Mouse (Mus musculus): Measurements from ENCODE around the gene Ascl3. TPM values are rescaled to one million over a fixed set of nuclear protein-coding genes. Genes with fewer than 3 reads are reported as not detected.

The Ascl3 gene
- polyA plus RNA-seq, 1 experiment = not detected

GRCm38 (mm10) chr7:109695339-109695726 is 36.2 kb downstream of the Ascl3 start:
- H3K4me1 ChIP-seq (ENCODE audit: control insufficient read depth, insufficient read depth, insufficient read length, low read length) = peaks cover 4% of the 10 kb centered on the region; the same call in 1 of the 2 replicates
- no peak overlapping the region for H3K27ac ChIP-seq (replicated peaks; ENCODE audit: low read depth, low read length)
- H3K4me3 ChIP-seq (ENCODE audit: insufficient read depth, low read depth, low read length) = no peak overlapping the region

DNA sequence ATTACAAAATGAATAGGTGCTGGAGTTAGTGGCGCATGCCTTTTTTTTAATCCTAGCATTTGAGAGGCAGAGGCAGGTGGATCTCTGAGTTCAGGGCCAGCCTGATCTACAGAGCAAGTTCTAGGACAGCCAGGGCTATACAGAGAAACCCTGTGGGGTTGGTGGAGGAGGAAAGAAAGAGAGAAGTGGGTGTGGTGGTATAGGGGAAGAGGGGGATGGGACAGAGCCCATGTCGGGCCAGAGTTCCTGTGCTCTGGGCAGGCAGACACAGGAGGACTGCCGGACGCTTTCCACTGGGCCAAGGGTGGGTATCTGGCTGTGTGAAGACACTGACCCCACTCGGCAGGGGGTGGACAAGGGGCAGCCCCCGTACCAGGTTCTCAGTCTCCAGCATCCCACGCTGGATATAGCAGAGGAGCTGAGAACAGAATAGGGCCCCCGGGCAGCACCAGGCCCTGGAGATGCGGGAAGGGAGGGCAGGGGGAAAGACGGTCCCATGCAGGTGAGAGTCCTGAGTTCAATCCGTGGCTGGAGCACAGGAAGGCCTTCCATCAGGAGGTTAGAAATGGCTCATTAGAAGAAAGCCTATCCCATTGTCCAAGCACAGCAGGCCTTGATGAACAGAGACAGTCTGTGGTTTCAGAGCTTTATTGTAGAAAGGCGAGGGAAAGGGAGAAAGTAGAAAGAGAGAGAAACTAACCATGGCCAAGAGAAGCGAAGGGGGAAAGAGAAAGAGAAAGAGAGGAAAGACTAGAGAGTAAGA is 36.8 kb downstream of the Ascl3 start:
- no peak overlapping the region for H3K27ac ChIP-seq (replicated peaks; ENCODE audit: low read depth, low read length)
- H3K4me1 ChIP-seq (ENCODE audit: control insufficient read depth, insufficient read depth, insufficient read length, low read length) = peaks cover 4% of the 10 kb centered on the region; the same call in 1 of the 2 replicates

GRCm38 (mm10) chr7:109690961-109691360 is 40.6 kb downstream of the Ascl3 start:
- peaks cover 4% of the 10 kb centered on the region; the same call in 1 of the 2 replicates for H3K4me1 ChIP-seq (ENCODE audit: control insufficient read depth, insufficient read depth, insufficient read length, low read length)
- no peak overlapping the region for H3K27ac ChIP-seq (replicated peaks; ENCODE audit: low read depth, low read length)
- H3K4me3 ChIP-seq (ENCODE audit: insufficient read depth, low read depth, low read length) = no peak overlapping the region

More for the DNA sequence above, 36.8 kb downstream of the Ascl3 start:
- no peak overlapping the region for H3K4me3 ChIP-seq (ENCODE audit: insufficient read depth, low read depth, low read length)

DNA sequence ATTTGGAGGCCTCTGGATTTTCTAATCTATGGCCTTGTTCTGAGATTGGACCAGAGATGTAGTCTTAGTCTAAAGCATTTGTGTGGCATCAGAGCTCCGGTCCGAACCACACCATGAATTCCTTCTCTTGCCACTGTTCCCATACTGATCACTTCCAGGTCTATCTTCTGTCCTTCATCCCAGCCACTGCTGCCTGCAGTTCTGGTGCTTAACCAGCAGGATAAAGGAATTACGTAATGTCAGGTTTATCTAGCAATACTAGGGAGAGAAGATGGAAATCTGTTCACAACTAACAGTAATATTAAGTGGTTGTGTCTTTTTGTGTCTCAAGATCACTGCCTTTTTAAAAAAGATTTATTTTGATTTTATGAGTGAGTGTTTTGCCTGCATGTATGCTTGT is 41.4 kb downstream of the Ascl3 start:
- H3K4me3 ChIP-seq (ENCODE audit: insufficient read depth, low read depth, low read length) = no peak overlapping the region
- H3K4me1 ChIP-seq (ENCODE audit: control insufficient read depth, insufficient read depth, insufficient read length, low read length) = peaks cover 4% of the 10 kb centered on the region; the same call in 1 of the 2 replicates
- no peak overlapping the region for H3K27ac ChIP-seq (replicated peaks; ENCODE audit: low read depth, low read length)

DNA sequence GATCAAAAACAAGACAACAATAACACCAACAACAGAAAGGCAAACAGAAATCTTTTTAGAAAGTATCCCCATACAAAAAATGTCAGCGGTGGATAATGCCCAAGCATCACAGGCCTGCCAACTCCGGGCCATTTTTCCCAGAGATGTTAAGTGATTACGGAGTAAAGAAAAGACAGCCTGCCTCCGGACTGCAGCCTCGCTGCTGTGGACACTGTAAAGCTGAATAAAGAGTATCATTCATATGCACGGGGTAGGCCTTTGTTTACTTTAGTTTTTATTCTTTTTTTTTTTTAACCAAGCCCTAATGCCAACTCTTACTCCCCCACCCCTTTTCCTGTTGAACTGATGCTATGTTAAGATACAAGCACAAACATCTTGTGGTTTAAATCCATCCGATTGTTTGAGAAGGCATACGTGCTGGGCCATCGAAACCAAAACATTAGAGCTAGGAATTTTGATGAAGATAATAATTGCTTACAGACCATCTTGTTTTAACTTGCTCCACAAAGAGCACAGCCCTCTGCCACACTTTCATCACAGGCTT is 44.9 kb downstream of the Ascl3 start:
- peaks cover 4% of the 10 kb centered on the region; the same call in 1 of the 2 replicates for H3K4me1 ChIP-seq (ENCODE audit: control insufficient read depth, insufficient read depth, insufficient read length, low read length)
- no peak overlapping the region for H3K4me3 ChIP-seq (ENCODE audit: insufficient read depth, low read depth, low read length)
- no peak overlapping the region for H3K27ac ChIP-seq (replicated peaks; ENCODE audit: low read depth, low read length)

DNA sequence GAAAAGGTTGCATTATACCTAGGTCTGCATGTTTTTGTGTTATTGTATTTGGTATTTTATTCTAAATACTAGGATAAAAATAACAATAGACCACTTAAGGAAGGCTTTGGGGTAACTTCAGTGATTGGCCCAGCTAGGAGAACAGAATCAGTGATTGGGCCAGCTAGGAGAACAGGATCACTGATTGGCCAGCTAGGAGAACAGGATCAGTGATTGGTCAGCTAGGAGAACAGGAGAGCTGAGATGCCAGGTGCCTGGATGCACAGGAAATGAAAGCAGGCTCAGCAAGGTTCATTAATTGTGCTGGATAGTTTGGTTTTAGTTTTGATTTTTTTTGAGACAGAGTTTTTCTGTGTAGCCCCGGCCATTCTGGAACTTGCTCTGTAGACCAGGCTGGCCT is 50.6 kb downstream of the Ascl3 start:
- Histone ChIP-seq H3K4me3 (ENCODE audit: insufficient read depth, low read depth, low read length) (no peak overlapping the region), H3K4me1 (ENCODE audit: control insufficient read depth, insufficient read depth, insufficient read length, low read length) (no peaks in the 10 kb centered on the region), H3K27ac (replicated peaks; ENCODE audit: low read depth, low read length) (no peak overlapping the region)

GRCm38 (mm10) chr7:109680284-109680683 is 51.2 kb downstream of the Ascl3 start:
- Histone ChIP-seq H3K4me1 (ENCODE audit: control insufficient read depth, insufficient read depth, insufficient read length, low read length) (no peaks in the 10 kb centered on the region), H3K4me3 (ENCODE audit: insufficient read depth, low read depth, low read length) (no peak overlapping the region), H3K27ac (replicated peaks; ENCODE audit: low read depth, low read length) (no peak overlapping the region)

Other genes with a start within 250 kb of the Ascl3 start
- gene Trim66, start 223.6 kb downstream of the Ascl3 start, polyA plus RNA-seq (2012; ENCODE audit: insufficient read depth, insufficient read length, missing spikeins) = 0.38 TPM in 1 of 2 replicates, not detected in the other
- 113 and 190 TPM in 2 replicates for gene Rpl27a, start 212.6 kb downstream of the Ascl3 start, polyA plus RNA-seq (2012; ENCODE audit: insufficient read depth, insufficient read length, missing spikeins)
- gene St5, start 28.1 kb downstream of the Ascl3 start, polyA plus RNA-seq (2012; ENCODE audit: insufficient read depth, insufficient read length, missing spikeins) = 6.9 and 13.4 TPM in 2 replicates
- 26.1 and 34.8 TPM in 2 replicates for gene Akip1, start 28.0 kb downstream of the Ascl3 start, polyA plus RNA-seq (2012; ENCODE audit: insufficient read depth, insufficient read length, missing spikeins)
- gene BC051019, start 7.9 kb downstream of the Ascl3 start, polyA plus RNA-seq (2012; ENCODE audit: insufficient read depth, insufficient read length, missing spikeins) = not detected in 2 replicates
- gene Tmem9b, start 21.1 kb upstream of the Ascl3 start, polyA plus RNA-seq (2012; ENCODE audit: insufficient read depth, insufficient read length, missing spikeins) = 47.8 and 65.8 TPM in 2 replicates
- not detected in 2 replicates for gene Nrip3, start 50.3 kb upstream of the Ascl3 start, polyA plus RNA-seq (2012; ENCODE audit: insufficient read depth, insufficient read length, missing spikeins)
- gene Scube2, start 134.0 kb upstream of the Ascl3 start, polyA plus RNA-seq (2012; ENCODE audit: insufficient read depth, insufficient read length, missing spikeins) = not detected in 2 replicates
- gene Dennd5a, start 228.7 kb upstream of the Ascl3 start, polyA plus RNA-seq (2012; ENCODE audit: insufficient read depth, insufficient read length, missing spikeins) = 94.7 and 95.4 TPM in 2 replicates